Mouse (Mus musculus): ENCODE measurements around the gene S100g.

S100g gene

GRCm38 (mm10) chrX:162964383-162964782 is at the start of gene S100g:
Gene S100g, minus strand, starts transcription at chrX:162964599.
- in situ Hi-C loops (cut with MboI, MseI) = no loop called here

- in situ Hi-C loops (cut with MboI, MseI) = no loop called here
Observed at GRCm38 (mm10) chrX:162992121-162992520, 27.7 kb upstream of the S100g start.

GRCm38 (mm10) chrX:162991396-162991795 is 27.0 kb upstream of the S100g start:
- in situ Hi-C loops (cut with MboI, MseI) = no loop called here

GRCm38 (mm10) chrX:162986876-162987495 is 22.6 kb upstream of the S100g start:
- in situ Hi-C loops (cut with MboI, MseI) = no loop called here

- in situ Hi-C loops (cut with MboI, MseI) = no loop called here
Observed at GRCm38 (mm10) chrX:162976194-162976593, 11.8 kb upstream of the S100g start.

- in situ Hi-C loops (cut with MboI, MseI) = no loop called here
Observed at GRCm38 (mm10) chrX:162967456-162967855, 3.1 kb upstream of the S100g start.

GRCm38 (mm10) chrX:162963840-162964239 is 559 bp downstream of the S100g start:
- in situ Hi-C loops (cut with MboI, MseI) = no loop called here

- in situ Hi-C loops (cut with MboI, MseI) = no loop called here
Observed at GRCm38 (mm10) chrX:162957921-162958320, 6.5 kb downstream of the S100g start.

GRCm38 (mm10) chrX:162949811-162950439 is 14.5 kb downstream of the S100g start:
- in situ Hi-C loops (cut with MboI, MseI) = no loop called here

- in situ Hi-C loops (cut with MboI, MseI) = no loop called here
Observed at GRCm38 (mm10) chrX:162942027-162942426, 22.4 kb downstream of the S100g start.

GRCm38 (mm10) chrX:162931467-162931866 is 32.9 kb downstream of the S100g start:
- in situ Hi-C loops (cut with MboI, MseI) = no loop called here

GRCm38 (mm10) chrX:162921487-162922125 is 42.8 kb downstream of the S100g start:
- in situ Hi-C loops (cut with MboI, MseI) = loop anchor here (25.0 kb wide), 1 partner anchor 616 kb away; the partner anchor contains the start of gene Grpr

GRCm38 (mm10) chrX:162915697-162916096 is 48.7 kb downstream of the S100g start:
- in situ Hi-C loops (cut with MboI, MseI) = loop anchor here (25.0 kb wide), 1 partner anchor 622 kb away; the partner anchor contains the start of gene Grpr

- in situ Hi-C loops (cut with MboI, MseI) = loop anchor here (25.0 kb wide), 1 partner anchor 624 kb away; the partner anchor contains the start of gene Grpr
Observed at GRCm38 (mm10) chrX:162913651-162914050, 50.7 kb downstream of the S100g start.
